Mouse (Mus musculus): ENCODE results near the gene 4930469K13Rik.

The 4930469K13Rik gene

DNA sequence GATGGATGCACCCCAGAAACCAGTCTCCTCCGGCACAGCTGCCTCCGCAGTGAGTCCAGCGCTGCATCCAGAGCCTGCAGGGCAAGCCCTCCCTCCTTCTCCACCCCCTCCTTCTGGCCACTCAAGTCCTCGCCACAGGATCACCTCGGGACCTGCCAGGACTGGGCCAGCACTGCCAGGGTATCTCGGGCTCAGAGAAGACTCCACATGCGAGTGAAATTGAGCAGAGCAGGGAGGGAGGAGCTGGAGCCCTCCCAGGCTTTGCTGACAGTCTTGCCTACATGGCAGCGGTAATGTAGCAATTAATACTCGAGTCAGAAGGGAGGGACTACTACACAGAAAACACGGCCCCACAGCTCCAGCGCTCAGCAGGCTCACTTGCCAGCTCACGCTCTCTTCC lies 105.4 kb downstream of the 4930469K13Rik start, which contains the start of gene Kcnip1:
Kcnip1 (minus strand) TSS at position 215 of the 400 bp plus-strand sequence.
- DNase-seq (ENCODE audit: low read depth, low spot score): no peak

- no peak for DNase-seq (ENCODE audit: low read depth, low spot score)
Measured at GRCm38 (mm10) chr11:33990002-33990401, 108.4 kb downstream of the 4930469K13Rik start.

GRCm38 (mm10) chr11:33986525-33986924 lies 111.8 kb downstream of the 4930469K13Rik start:
- DNase-seq (ENCODE audit: low read depth, low spot score): no peak

DNA sequence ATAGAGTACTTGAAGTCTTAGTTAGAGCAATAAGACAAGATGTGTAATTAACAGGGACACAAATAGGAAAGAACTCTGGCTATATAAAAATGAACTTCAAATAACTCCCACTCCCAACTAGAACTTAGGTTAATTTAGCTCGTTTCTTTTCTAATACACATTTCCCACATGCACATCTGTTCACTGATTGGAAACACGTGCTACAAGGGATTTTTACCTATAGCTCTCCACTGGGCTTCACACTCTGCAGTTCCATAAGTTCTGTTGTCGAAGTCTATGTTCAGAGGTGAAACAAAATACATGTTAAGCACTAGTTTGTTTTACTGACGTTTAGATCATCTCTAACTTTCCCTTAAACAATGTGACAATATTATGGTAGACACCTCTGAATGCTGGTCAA lies 118.2 kb downstream of the 4930469K13Rik start:
- DNase-seq (ENCODE audit: low read depth, low spot score): no peak

DNA sequence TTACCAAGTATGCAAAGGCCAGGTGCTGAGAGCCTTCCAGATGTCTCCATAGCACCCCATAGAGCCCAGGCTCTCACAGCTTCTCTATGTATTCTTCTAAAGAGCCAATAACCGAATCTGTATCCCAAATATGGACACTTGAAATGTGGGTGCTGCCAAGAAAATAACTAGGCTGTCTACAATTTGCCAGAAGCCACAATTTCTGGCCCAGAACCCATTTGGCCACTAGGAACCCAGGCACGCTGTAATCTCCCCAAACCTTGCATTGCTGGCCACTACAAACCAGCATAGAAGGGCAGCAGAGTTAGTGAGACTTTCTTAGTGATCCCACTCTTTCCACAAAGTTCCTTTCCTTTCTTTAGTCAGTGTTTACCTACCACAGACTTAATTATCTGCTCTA lies 123.2 kb downstream of the 4930469K13Rik start:
- no peak for DNase-seq (ENCODE audit: low read depth, low spot score)

DNA sequence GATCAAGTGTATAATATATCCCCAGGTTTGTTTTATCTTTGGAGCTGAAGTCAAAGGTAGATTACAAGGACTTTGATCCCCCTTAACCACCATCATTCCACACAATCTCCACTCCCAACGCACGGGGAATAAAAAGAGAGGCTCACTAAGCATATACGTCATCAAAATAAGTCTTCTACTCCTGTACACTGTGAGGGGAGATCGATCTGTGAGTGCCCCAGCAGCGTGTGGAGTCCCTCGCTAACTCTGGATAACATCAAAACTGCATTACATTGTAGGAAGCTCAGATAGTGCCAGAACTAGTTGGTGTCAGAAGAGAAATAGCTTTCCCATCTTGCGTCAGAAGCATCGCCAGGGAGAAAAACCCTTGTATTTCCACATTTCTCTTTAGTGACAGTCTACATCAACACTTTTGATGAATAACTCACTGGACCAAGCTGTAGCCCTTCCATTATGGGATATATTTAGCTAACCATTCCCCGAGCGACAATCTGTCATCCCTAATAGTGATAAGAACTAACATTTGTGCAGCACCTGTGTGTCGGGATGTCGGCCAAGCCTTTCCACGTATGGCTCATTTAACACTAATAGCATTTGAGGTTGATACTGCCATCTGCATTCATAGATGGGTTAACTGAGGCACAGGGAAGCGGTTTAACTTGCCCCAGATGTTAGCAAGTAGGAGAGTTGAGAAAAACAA lies 123.9 kb downstream of the 4930469K13Rik start:
- no peak for DNase-seq (ENCODE audit: low read depth, low spot score)

GRCm38 (mm10) chr11:33972114-33972513 lies 126.2 kb downstream of the 4930469K13Rik start:
- no peak for DNase-seq (ENCODE audit: low read depth, low spot score)

GRCm38 (mm10) chr11:33969199-33969598 lies 129.2 kb downstream of the 4930469K13Rik start:
- DNase-seq (ENCODE audit: low read depth, low spot score): no peak

DNA sequence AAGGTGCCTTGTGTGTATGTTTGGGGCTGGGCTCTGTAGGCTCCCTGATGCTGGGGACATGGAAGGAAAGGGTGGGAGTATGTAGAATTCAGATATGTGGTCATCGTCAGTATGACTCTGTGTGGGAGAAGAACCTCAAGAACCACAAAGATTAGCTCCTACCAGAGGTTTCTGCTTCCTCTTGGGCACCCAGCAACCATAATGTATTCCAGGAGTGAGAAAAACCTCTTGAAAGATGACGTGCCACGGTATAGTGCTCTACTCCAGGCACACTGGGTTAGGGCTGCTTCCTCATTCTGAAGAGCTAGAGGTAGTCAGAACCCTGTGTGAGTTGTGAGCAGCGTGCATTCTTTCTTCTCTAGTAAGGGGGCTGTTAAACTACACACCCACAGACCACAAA lies 130.6 kb downstream of the 4930469K13Rik start:
- peak; percentile 33 for DNase-seq (ENCODE audit: low read depth, low spot score)

GRCm38 (mm10) chr11:33965380-33965779 lies 133.0 kb downstream of the 4930469K13Rik start:
- peak; percentile 69 for DNase-seq (ENCODE audit: low read depth, low spot score)

GRCm38 (mm10) chr11:33962688-33963407 lies 135.5 kb downstream of the 4930469K13Rik start, which contains the start of gene Kcnmb1:
Kcnmb1 (plus strand) TSS chr11:33963013.
- no peak for DNase-seq (ENCODE audit: low read depth, low spot score)

DNA sequence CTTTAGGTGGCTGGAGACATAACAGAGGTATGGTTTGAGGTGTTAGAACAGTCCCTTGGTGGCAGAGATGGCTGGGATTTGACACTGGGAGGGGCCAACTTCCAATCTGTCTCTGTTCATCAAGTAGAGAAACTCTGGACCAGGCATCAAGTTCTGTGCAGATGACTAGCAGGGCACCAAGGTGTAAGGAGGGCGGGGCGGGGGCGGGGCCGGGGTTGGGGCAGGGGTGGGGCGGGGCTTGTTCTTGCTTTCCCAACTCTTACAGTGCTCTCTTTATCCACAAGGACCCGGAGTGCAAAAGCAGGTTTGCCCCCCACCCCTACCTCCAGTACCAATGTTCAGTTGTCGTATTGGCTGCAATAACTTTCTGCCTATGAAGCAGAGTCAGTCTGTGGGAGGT lies 136.2 kb downstream of the 4930469K13Rik start:
- DNase-seq (ENCODE audit: low read depth, low spot score): no peak

DNA sequence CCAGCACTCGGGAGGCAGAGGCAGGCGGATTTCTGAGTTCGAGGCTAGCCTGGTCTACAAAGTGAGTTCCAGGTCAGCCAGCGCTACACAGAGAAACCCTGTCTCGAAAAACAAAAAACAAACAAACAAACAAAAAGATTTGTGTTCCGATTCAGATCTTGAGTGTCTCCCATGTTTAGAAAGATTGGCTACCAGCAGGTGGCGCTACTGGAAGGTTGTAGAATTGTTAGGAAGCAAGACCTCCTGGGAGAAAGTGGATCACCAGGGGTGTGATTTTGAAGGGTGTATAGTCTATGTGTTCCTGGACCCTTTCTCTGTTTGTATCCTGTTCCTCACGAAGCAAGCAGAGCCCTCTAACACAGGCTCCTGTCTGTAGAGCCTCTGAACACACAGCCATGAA lies 139.6 kb downstream of the 4930469K13Rik start:
- DNase-seq (ENCODE audit: low read depth, low spot score): peak; percentile 48

- no peak for DNase-seq (ENCODE audit: low read depth, low spot score)
Measured at GRCm38 (mm10) chr11:33957595-33957994, 140.8 kb downstream of the 4930469K13Rik start.

GRCm38 (mm10) chr11:33956623-33957022 lies 141.7 kb downstream of the 4930469K13Rik start:
- no peak for DNase-seq (ENCODE audit: low read depth, low spot score)

DNA sequence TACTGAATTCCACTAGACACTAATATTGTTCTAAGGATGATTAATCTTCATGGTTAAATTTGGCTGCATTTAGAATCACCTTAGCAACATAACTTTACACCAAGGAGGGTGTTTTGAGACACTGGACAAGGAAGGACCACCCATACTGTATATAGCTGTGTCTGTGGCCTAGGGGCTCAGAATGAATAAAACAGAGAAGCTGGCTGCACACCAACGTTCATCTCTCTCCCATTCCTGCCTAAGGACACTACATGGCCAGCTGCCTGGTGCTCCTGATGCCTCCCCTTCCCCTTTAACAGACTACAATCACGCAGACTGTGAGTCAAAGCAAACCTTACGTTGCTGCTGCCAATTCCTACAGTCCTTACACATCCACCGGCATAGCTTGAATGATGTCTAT lies 142.4 kb downstream of the 4930469K13Rik start:
- no peak for DNase-seq (ENCODE audit: low read depth, low spot score)

DNA sequence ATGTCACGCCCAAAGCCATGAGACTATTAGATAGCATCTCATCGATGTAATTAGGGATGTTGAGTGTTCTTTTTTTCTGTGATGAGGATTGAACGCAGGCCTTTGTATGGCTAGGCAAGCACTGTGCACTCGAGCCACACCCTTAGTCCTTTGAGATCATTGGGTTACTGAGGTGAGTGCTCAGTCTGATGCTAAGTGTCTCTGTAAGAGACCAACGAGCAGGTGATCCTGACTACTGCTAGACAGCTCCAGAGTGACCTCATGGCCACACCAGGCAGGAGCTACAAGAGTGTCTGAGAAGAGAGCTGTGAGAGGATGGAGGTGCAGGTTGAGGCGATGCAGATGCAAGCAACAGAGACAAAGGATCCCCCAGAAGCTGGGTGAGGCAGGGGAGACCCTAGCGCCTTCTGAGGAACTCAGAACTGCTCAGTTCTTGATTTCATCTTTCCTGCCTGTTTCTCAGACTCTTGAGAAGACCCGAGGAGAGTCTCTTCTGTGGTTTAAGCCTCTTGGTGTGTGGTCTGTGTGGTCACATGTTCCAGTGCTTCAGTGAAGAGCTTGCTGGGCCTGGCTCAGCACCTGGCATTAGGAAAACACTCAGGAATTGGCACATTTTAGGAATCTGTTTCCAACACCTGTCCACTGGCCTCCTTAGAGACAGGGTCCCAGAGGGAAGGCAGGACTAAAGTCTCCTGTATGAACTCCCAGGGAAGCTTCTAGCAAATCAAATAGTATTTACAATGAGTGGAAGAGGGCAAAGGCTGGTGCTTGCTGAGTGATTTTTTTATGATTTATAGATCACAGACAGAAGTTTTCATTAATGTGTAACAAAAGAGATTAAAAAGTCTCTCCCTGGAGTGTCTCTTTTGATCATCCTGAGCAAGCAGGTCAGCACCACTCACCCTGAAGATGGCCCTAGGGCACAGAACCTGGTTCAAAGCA lies 146.4 kb downstream of the 4930469K13Rik start:
- no peak for DNase-seq (ENCODE audit: low read depth, low spot score)

DNA sequence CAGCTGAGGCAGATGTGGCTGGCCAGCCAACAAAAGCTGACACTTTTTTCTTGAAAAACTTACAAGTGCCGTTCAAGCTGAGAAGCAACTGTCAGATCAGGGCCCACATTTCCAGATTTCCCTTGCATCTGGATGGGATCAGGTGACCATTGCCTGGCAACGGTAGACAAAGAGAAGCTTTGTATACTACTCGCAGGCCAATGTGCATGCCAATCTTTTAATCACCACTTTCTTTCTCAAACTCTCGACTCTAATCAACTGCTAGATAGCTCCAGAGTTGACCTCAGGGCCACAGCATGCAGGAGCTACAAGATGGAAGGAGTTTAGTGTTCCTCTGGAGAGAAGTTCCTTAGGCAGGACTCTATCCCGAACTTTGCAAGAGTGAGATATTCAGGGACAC lies 147.2 kb downstream of the 4930469K13Rik start:
- no peak for DNase-seq (ENCODE audit: low read depth, low spot score)

DNA sequence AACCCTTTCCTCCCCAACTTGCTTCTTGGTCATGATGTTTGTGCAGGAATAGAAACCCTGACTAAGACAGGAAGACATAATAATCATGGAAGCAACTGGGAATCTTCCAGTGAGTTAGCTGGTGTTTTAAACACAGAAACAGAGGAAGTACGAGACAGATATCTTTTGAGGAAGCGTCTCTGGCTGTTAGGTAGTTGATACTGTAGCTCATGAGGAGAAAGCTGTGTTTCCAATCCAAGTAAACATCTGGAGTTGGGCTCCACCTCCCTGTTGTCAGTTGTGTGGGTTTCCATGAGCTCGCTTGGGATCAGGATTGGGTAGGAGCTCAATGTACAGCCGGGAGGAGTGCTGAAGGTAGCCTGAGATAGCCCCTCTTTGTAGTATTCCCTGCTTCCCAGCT lies 151.9 kb downstream of the 4930469K13Rik start:
- DNase-seq (ENCODE audit: low read depth, low spot score): no peak

DNA sequence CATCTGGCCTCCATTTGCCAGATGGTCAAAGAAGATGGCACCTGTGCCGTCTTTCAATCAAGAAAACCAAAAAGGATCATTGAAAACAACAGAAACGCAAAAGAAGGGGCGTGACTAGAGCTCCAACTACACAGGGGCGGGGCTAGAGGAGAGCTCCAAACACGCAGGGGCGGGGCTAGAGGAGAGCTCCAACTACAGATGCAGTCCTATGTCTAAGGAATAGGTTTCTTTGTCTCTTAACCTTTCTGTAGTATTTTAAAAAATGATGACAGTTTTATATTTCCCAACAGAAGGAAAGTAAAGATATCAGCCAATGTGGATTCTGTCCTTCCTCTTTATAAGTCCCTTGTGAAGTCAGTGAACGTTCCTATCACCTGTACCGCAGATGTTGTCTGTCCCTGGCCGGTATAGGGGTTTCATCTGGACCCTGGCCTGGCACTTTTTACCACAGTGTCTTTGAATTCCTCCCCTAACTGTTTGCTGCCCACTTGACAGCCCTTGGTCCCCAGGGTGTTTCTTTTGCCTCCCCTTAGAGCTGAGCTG lies 153.5 kb downstream of the 4930469K13Rik start:
- no peak for DNase-seq (ENCODE audit: low read depth, low spot score)

- peak; percentile 42 for DNase-seq (ENCODE audit: low read depth, low spot score)
Measured at GRCm38 (mm10) chr11:33944067-33944785, 154.1 kb downstream of the 4930469K13Rik start.

Data from A20 (cell line).